In genomic region chr11:71576801-71577200, GRCm38 (mm10) we compare ENCODE assay signal across 24 mouse cellular contexts.
DNase-seq lines count a peak whose midpoint lies in the region; ATAC-seq lines count a peak whose summit lies in the region.
"Had no signal": no experiment of that assay in that cellular context is flagged by ENCODE, and none has a peak within 500 bp of the region (broad histone marks: within the 10 kb centered on the region; RNA-seq: fewer than 3 reads in every experiment).

No protein-coding gene starts in this region.

- no peaks in the 10 kb centered on the region for H3K36me3 ChIP-seq in hindbrain, embryonic 15.5 days
- H3K36me3 ChIP-seq in hindbrain, embryonic 14.5 days (replicated peaks; ENCODE audit: control insufficient read depth, insufficient read depth), result no peaks in the 10 kb centered on the region
- no peaks in the 10 kb centered on the region for H3K36me3 ChIP-seq in kidney, embryonic 14.5 days (ENCODE audit: control insufficient read depth, insufficient read depth, low read length)
- H3K36me3 ChIP-seq in kidney, embryonic 16.5 days (ENCODE audit: insufficient read depth, low read length), result no peaks in the 10 kb centered on the region
- H3K36me3 ChIP-seq in neural tube, embryonic 13.5 days, result no peaks in the 10 kb centered on the region
- H3K36me3 ChIP-seq in neural tube, embryonic 15.5 days, result no peaks in the 10 kb centered on the region
- H3K36me3 ChIP-seq: embryonic facial prominence, embryonic 13.5 days; embryonic facial prominence, embryonic 15.5 days; forebrain, embryonic 10.5 days; forebrain, embryonic 12.5 days had no signal

- no peak overlapping the region for H3K4me3 ChIP-seq in hindbrain, embryonic 15.5 days
- H3K4me3 ChIP-seq in hindbrain, embryonic 14.5 days (replicated peaks; ENCODE audit: low read length), result no peak overlapping the region
- H3K4me3 ChIP-seq in kidney, embryonic 14.5 days (ENCODE audit: low read length), result no peak overlapping the region
- H3K4me3 ChIP-seq in kidney, embryonic 16.5 days (ENCODE audit: low read length), result no peak overlapping the region
- no peak overlapping the region for H3K4me3 ChIP-seq in neural tube, embryonic 13.5 days
- no peak overlapping the region for H3K4me3 ChIP-seq in neural tube, embryonic 15.5 days (replicated peaks)
- H3K4me3 ChIP-seq: embryonic facial prominence, embryonic 13.5 days; embryonic facial prominence, embryonic 15.5 days; erythroblast, embryonic 14.5 days; forebrain, embryonic 10.5 days; forebrain, embryonic 12.5 days had no signal

- H3K27ac ChIP-seq in hindbrain, embryonic 15.5 days (replicated peaks), result no peak overlapping the region; the same call in 1 of the 2 replicates
- no peak overlapping the region; the same call in 1 of the 2 replicates for H3K27ac ChIP-seq in hindbrain, embryonic 14.5 days
- no peak overlapping the region for H3K27ac ChIP-seq in kidney, embryonic 14.5 days (ENCODE audit: low read depth, low read length)
- no peak overlapping the region for H3K27ac ChIP-seq in kidney, embryonic 16.5 days (ENCODE audit: low read length)
- H3K27ac ChIP-seq in neural tube, embryonic 13.5 days (replicated peaks), result no peak overlapping the region
- no peak overlapping the region for H3K27ac ChIP-seq in neural tube, embryonic 15.5 days (replicated peaks)
- H3K27ac ChIP-seq: embryonic facial prominence, embryonic 13.5 days; embryonic facial prominence, embryonic 15.5 days; forebrain, embryonic 10.5 days; forebrain, embryonic 12.5 days had no signal

- peaks cover 22% of the 10 kb centered on the region for H3K4me1 ChIP-seq in hindbrain, embryonic 15.5 days (replicated peaks)
- peaks cover 13% of the 10 kb centered on the region; the same call in 1 of the 2 replicates for H3K4me1 ChIP-seq in hindbrain, embryonic 14.5 days (replicated peaks; ENCODE audit: control insufficient read depth, insufficient read depth, low read length)
- no peaks in the 10 kb centered on the region for H3K4me1 ChIP-seq in kidney, embryonic 14.5 days (ENCODE audit: control insufficient read depth, insufficient read depth, low read length)
- no peaks in the 10 kb centered on the region; the same call in 1 of the 2 replicates for H3K4me1 ChIP-seq in kidney, embryonic 16.5 days (ENCODE audit: insufficient read depth, low read length)
- peaks cover 33% of the 10 kb centered on the region for H3K4me1 ChIP-seq in neural tube, embryonic 13.5 days (replicated peaks)
- peaks cover 21% of the 10 kb centered on the region for H3K4me1 ChIP-seq in neural tube, embryonic 15.5 days
- H3K4me1 ChIP-seq: embryonic facial prominence, embryonic 13.5 days; embryonic facial prominence, embryonic 15.5 days had no signal

- H3K4me2 ChIP-seq in hindbrain, embryonic 15.5 days, result no peak overlapping the region
- no peak overlapping the region for H3K4me2 ChIP-seq in hindbrain, embryonic 14.5 days (replicated peaks)
- H3K4me2 ChIP-seq in kidney, embryonic 14.5 days (replicated peaks; ENCODE audit: low read depth, low read length), result no peak overlapping the region
- no peak overlapping the region for H3K4me2 ChIP-seq in kidney, embryonic 16.5 days (replicated peaks; ENCODE audit: low read depth, low read length)
- no peak overlapping the region for H3K4me2 ChIP-seq in neural tube, embryonic 13.5 days
- no peak overlapping the region for H3K4me2 ChIP-seq in neural tube, embryonic 15.5 days
- H3K4me2 ChIP-seq: embryonic facial prominence, embryonic 13.5 days; embryonic facial prominence, embryonic 15.5 days; forebrain, embryonic 12.5 days had no signal

- no peaks in the 10 kb centered on the region for H3K9me3 ChIP-seq in hindbrain, embryonic 15.5 days
- H3K9me3 ChIP-seq in hindbrain, embryonic 14.5 days (ENCODE audit: control insufficient read depth, low read length), result no peaks in the 10 kb centered on the region
- no peaks in the 10 kb centered on the region for H3K9me3 ChIP-seq in kidney, embryonic 14.5 days (ENCODE audit: control insufficient read depth, low read length)
- H3K9me3 ChIP-seq in kidney, embryonic 16.5 days (ENCODE audit: low read length), result no peaks in the 10 kb centered on the region
- no peaks in the 10 kb centered on the region for H3K9me3 ChIP-seq in neural tube, embryonic 13.5 days
- no peaks in the 10 kb centered on the region for H3K9me3 ChIP-seq in neural tube, embryonic 15.5 days (replicated peaks)
- H3K9me3 ChIP-seq: embryonic facial prominence, embryonic 13.5 days; embryonic facial prominence, embryonic 15.5 days; forebrain, embryonic 10.5 days; forebrain, embryonic 12.5 days had no signal

- 0 out of 2 replicates have a peak, but pooled peaks have one; percentile 51 for ATAC-seq in hindbrain, embryonic 15.5 days (ENCODE audit: low FRiP score, low read depth)
- no peak for ATAC-seq in hindbrain, embryonic 14.5 days (ENCODE audit: low FRiP score)
- peak; percentile 69 for ATAC-seq in kidney, embryonic 14.5 days (ENCODE audit: low FRiP score, low TSS enrichment)
- ATAC-seq in kidney, embryonic 16.5 days (ENCODE audit: low FRiP score, low TSS enrichment), result peak; percentile 39; the same call in 1 of the 2 replicates
- peak; percentile 40; the same call in 1 of the 2 replicates for ATAC-seq in neural tube, embryonic 13.5 days (ENCODE audit: low read depth)
- no peak for ATAC-seq in neural tube, embryonic 15.5 days (ENCODE audit: low FRiP score)
- ATAC-seq: forebrain, embryonic 14.5 days had no signal

- no peak overlapping the region for H3K9ac ChIP-seq in hindbrain, embryonic 15.5 days
- H3K9ac ChIP-seq in hindbrain, embryonic 14.5 days, result no peak overlapping the region
- no peak overlapping the region for H3K9ac ChIP-seq in kidney, embryonic 14.5 days (ENCODE audit: low read depth, low read length)
- H3K9ac ChIP-seq in kidney, embryonic 16.5 days (replicated peaks; ENCODE audit: low read length), result no peak overlapping the region
- H3K9ac ChIP-seq in neural tube, embryonic 13.5 days, result no peak overlapping the region
- no peak overlapping the region for H3K9ac ChIP-seq in neural tube, embryonic 15.5 days (replicated peaks)
- H3K9ac ChIP-seq: embryonic facial prominence, embryonic 13.5 days; embryonic facial prominence, embryonic 15.5 days; forebrain, embryonic 12.5 days had no signal

- no peak for DNase-seq in hindbrain, embryonic 14.5 days (ENCODE audit: low spot score)
- no peak for DNase-seq in kidney, adult 11 months
- DNase-seq in kidney, adult 8-10 months, result no peak
- DNase-seq: adrenal gland, adult 2 months; adrenal gland, postnatal 10 days; adrenal gland, postnatal 25 days; cerebellum, adult 11 months; cerebellum, adult 18-20 months; cerebellum, adult 8-10 months; cerebellum, adult 9-11 months; cerebellum, postnatal 14 days; cerebellum, postnatal 36 days; embryo, embryonic 11 days had no signal

- 49% methylated on average over 5 of the region's 5 CpGs for WGBS in hindbrain, embryonic 15.5 days
- 59% methylated on average over 5 of the region's 5 CpGs for WGBS in hindbrain, embryonic 14.5 days
- WGBS in kidney, embryonic 14.5 days, result 39% methylated on average over 5 of the region's 5 CpGs
- WGBS in kidney, embryonic 16.5 days, result 27% methylated on average over 5 of the region's 5 CpGs
- 52% methylated on average over 5 of the region's 5 CpGs for WGBS in neural tube, embryonic 13.5 days
- 38% methylated on average over 5 of the region's 5 CpGs for WGBS in neural tube, embryonic 15.5 days

- no peaks in the 10 kb centered on the region for H3K27me3 ChIP-seq in hindbrain, embryonic 15.5 days
- no peaks in the 10 kb centered on the region for H3K27me3 ChIP-seq in hindbrain, embryonic 14.5 days (ENCODE audit: control insufficient read depth, insufficient read depth, low read length)
- H3K27me3 ChIP-seq in kidney, embryonic 14.5 days (ENCODE audit: control insufficient read depth, insufficient read depth, low read length), result no peaks in the 10 kb centered on the region
- no peaks in the 10 kb centered on the region for H3K27me3 ChIP-seq in kidney, embryonic 16.5 days (ENCODE audit: insufficient read depth, low read length)
- no peaks in the 10 kb centered on the region for H3K27me3 ChIP-seq in neural tube, embryonic 13.5 days
- no peaks in the 10 kb centered on the region for H3K27me3 ChIP-seq in neural tube, embryonic 15.5 days (replicated peaks)
- H3K27me3 ChIP-seq: embryonic facial prominence, embryonic 13.5 days; embryonic facial prominence, embryonic 15.5 days; forebrain, embryonic 12.5 days had no signal

Comparison
In these comparisons a context has a peak if more than half of its experiments do, and no peak if none do; other contexts are left out.
1. ATAC-seq: peak in hindbrain, embryonic 15.5 days (single experiment), kidney, embryonic 14.5 days (single experiment), kidney, embryonic 16.5 days (single experiment) and neural tube, embryonic 13.5 days (single experiment); none in hindbrain, embryonic 14.5 days (single experiment) and neural tube, embryonic 15.5 days (single experiment).